Mouse (Mus musculus): Measurements from ENCODE around the gene Fastkd5.

Fastkd5 gene

GRCm38 (mm10) chr2:130634006-130634738 is 4.3 kb upstream of the Fastkd5 start:
- peak; percentile 29 for DNase-seq

DNA sequence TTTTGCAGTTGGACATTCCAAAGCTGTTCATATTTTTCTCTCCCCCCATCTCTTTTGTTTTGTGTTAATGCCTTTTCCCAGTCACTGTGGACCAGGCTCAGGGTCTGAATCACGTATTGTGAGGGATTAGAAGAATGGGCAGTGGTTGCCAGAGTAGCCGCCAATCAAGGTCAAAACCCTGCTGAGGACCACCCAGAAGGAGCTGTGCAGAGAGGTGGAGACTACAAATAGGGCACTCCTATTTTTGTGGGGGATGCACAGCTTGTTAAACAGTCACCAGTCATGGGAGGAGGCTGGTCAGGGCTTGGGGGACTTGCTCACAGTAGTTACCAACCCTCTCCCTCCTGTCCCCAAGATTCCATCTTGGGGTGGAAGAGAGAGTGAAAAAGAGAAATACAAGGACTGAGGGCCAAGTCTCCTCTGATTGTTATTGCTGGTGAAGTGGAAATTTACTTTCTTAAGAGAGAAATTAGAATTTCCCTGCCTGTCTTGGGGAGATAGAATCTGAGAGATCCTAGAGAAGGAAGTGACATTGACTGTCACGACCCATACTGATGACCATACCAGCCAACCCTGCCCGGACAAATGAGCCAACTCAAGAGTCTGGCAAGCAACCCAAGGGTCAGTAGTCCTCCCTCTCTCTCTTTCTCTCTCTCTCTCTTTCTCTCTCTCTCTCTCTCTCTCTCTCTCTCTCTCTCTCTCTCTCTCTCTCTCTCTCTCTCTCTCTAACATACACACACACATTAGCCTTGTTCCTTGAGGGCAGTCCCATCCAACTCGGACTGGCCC is 3.3 kb upstream of the Fastkd5 start:
- DNase-seq, result no peak

GRCm38 (mm10) chr2:130632416-130632815 is 2.6 kb upstream of the Fastkd5 start:
- no peak for DNase-seq

DNA sequence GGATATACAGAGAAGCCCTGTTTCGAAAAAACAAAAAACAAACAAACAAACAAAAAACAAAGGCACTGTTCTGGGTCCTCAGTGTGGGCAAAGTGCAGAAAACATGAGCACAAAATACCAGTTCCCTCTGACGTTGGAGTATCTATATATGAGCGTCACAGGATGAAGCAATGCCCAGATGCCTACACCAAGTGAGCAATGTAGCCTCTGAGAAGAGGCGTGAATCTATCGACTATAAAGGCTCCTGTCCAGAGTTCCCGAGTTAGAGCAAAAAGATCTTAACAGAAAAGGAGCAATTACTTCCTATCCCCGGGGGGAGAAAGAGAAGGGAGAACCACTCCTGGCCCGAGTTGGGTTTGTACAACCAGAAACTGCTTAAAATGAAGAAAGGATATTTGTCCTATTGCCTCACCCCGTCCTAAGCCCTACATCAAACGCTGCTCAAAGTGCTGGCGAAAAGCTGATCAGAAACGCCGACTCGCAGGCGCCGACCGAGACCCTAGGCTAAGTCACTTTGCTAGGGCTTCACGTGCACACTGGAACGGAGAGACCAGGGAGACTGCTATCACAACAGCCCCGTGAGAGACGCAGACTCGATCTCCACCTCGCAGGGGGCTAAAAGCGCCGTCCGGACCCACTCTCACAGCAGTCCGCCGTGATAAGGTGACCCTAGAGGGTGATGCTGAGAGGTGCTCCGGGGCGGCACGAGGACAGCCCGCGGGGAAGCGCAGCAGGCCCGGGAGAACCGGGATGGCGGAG is 568 bp downstream of the Fastkd5 start:
- no peak for DNase-seq

GRCm38 (mm10) chr2:130628424-130628823 is 1.4 kb downstream of the Fastkd5 start:
- DNase-seq, result peak; percentile 47

GRCm38 (mm10) chr2:130618972-130619371 is 10.9 kb downstream of the Fastkd5 start:
- DNase-seq, result no peak

DNA sequence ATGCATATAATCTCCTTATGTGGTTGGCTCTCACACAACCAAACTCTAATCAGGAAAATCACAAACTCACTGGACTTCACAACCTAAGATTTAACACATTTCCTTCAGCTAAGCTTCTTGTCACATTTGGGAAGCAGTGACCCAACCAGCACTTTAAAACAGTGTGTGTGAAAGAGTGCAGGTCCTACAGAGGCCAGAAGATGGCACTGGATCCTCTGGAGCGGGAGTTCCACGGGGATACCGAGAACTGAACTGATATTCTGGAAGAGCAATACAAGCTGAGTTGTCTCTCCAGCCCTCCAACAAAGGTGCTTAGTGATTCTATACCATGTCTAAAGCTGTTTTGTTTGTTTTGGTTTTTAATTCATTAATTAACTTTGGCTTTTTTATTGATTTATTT is 16.7 kb downstream of the Fastkd5 start:
- peak; percentile 58 for DNase-seq

DNA sequence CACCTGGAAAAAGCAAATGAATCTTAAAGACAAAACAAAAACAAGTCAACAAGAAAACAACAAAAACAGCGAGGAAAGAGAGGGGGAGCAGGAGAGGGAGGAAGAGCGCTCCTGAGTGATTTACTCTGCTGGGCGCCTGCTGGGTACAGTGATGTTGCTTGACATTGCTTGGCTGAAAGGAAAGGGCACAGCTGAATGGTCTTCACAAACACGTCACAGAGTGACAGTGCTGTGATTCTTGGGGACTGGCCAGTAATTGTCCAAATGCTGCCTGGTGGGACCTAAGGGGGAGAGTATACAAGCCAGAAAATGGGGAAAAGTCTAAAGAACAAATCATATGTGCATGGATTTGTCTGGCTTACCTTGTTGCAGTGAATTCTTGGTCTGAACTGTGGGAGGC is 27.6 kb downstream of the Fastkd5 start:
- no peak for DNase-seq

GRCm38 (mm10) chr2:130598399-130598798 is 31.4 kb downstream of the Fastkd5 start:
- no peak for DNase-seq

GRCm38 (mm10) chr2:130597601-130598010 is 32.2 kb downstream of the Fastkd5 start:
- DNase-seq, result no peak

DNA sequence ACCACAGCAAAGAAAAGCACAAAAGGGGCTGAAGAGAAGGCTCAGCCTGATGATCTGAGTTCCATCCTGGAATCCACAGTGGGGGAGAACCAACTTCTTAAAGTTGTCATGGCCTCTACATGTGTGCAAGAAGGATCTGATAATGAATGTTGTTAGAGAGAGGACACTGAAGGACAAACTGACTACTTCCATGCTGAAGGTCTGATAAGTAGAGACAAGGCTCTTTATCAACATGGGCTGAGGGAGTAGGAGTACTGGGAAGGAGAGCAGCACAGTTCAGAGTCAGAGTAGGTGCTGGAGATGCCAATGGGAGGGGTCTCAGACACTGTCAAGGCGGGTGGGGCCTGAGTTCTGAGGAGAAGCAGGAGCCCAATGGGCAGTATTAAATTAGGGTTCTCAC is 34.2 kb downstream of the Fastkd5 start:
- DNase-seq, result no peak

- DNase-seq, result no peak
These were observed 38.8 kb downstream of the Fastkd5 start for GRCm38 (mm10) chr2:130591016-130591415.

- DNase-seq, result no peak
These were observed 40.1 kb downstream of the Fastkd5 start for GRCm38 (mm10) chr2:130589761-130590160.

DNA sequence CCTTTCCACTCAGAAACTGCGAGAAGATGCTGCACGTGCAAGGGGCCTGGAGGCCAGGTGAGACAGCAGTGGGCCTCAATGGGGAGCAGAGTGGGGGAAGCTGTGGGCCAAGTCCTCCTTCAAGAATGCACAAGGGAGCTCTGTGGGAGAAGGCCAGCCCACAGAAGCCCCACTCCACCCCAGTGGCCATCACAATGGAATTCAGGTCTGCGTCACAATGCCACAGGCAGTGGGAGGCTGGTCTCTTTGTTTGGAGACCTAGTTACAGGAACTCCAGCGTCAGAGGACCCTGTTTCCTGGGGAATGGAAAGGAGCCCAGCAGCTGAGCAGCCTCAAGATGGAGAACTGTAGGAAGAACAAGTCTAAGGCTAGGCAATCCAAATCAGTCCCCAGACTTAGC is 40.7 kb downstream of the Fastkd5 start:
- DNase-seq, result no peak

DNA sequence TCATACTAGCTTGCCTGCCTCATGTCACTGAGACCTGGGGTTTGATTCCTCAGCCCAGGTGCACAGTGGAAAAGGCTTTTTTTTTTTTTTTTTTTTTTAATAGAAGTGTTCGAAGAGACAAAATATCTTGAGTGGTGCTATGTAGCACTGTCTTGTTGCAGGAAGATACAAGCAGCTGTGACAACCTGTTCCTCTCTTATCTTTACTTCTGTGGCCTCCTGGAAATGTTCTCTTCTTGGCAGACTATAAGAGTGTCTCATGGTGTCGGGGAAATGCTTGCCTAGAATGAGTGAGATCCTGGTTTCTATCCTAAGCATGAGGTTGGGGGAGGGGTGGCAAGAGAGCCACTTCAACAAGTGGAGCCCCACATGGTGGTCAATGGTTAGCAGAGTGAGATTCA is 41.5 kb downstream of the Fastkd5 start:
- no peak for DNase-seq

GRCm38 (mm10) chr2:130586016-130586415 is 43.8 kb downstream of the Fastkd5 start:
- DNase-seq, result no peak

- DNase-seq, result no peak
These were observed 45.8 kb downstream of the Fastkd5 start for GRCm38 (mm10) chr2:130583902-130584560.

GRCm38 (mm10) chr2:130582552-130582951 is 47.3 kb downstream of the Fastkd5 start, which contains the start of gene Avp:
Gene Avp, minus strand, starts transcription at chr2:130582554.
- no peak for DNase-seq

GRCm38 (mm10) chr2:130581201-130581600 is 48.6 kb downstream of the Fastkd5 start:
- DNase-seq, result no peak

- DNase-seq, result no peak
These were observed 50.0 kb downstream of the Fastkd5 start for GRCm38 (mm10) chr2:130579791-130580190.

DNA sequence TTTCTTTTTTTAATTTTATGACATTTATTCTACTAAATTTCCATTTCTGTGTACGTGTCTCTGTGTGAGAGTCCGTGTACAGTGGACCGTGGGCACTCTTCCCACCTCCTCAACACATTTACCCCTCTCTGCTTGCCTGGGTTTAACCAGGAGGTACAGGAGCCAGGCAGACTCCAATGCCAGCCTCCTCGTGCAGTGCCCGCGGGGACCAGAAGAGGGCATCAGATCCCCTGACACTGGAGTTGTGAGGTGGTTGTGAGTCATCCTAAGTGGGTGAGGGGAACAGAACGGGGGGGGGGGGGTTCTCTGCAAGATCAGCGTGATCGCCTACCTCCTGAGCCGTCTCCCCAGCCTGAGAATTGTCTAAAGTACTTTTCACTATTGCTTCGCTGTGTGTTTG is 51.7 kb downstream of the Fastkd5 start:
- DNase-seq, result peak; percentile 83

DNA sequence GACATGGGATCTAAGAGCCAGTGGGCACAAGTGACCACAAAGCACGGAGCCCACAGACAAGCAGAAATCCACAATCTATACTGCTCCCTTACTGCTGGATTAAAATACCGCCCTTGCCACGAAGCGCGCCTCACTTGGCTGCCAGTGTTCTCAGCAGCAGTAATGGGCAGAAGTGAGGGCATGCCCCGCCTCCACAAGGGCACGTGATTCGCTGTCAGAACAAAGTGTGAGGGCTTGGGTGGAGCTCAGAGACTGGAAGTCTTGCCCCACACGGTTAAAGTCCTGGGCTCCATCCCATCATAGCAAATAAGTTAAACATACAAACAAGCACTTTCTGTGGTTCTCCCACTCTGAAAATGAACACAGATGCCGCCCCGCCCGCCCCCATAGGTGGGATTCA is 52.2 kb downstream of the Fastkd5 start:
- peak; percentile 68 for DNase-seq

GRCm38 (mm10) chr2:130577021-130577420 is 52.8 kb downstream of the Fastkd5 start:
- no peak for DNase-seq
